Mouse (Mus musculus) heart, embryonic 13.5 days (tissue): ENCODE data around the gene Ubald2. TPM values are rescaled to one million over a fixed set of nuclear protein-coding genes. Genes with fewer than 3 reads are reported as not detected.

Experiments used
- ATAC-seq: fragments of 200-750 bp; cut with Nextera tagmentation; 2 replicates; pipeline ENCODE4 v1.8.0; 2017; ENCODE audit warnings: moderate TSS enrichment; ENCODE audit not compliant: insufficient number of reproducible peaks, low FRiP score, low TSS enrichment; ENCODE audit errors: extremely low read depth
- H3K27ac ChIP-seq: fragments of 300-500 bp; sonication (generic); replicated peaks from 2 replicates; pipeline ENCODE4 v1.5.1; 2015; ENCODE audit warnings: moderate library complexity, mild to moderate bottlenecking, inconsistent platforms
- H3K27me3 ChIP-seq: fragments of 300-500 bp; sonication (generic); replicated peaks from 2 replicates; pipeline ENCODE4 v1.6.1; 2015; ENCODE audit warnings: mild to moderate bottlenecking, inconsistent platforms
- H3K36me3 ChIP-seq: fragments of 300-500 bp; sonication (generic); 2 replicates; pipeline ENCODE4 v1.6.1; 2015; ENCODE audit warnings: mild to moderate bottlenecking, inconsistent platforms
- H3K4me1 ChIP-seq: fragments of 300-500 bp; sonication (generic); 2 replicates; pipeline ENCODE4 v1.6.1; 2015; ENCODE audit warnings: inconsistent platforms
- H3K4me2 ChIP-seq: fragments of 300-500 bp; sonication (generic); 2 replicates; pipeline ENCODE4 v1.6.1; 2015; ENCODE audit warnings: inconsistent platforms, mild to moderate bottlenecking, moderate library complexity
- H3K4me3 ChIP-seq: fragments of 300-500 bp; sonication (generic); 2 replicates; pipeline ENCODE4 v1.5.1; 2015; ENCODE audit warnings: moderate library complexity, mild to moderate bottlenecking, inconsistent platforms
- H3K9ac ChIP-seq: fragments of 300-500 bp; sonication (generic); 2 replicates; pipeline ENCODE4 v1.6.1; 2015; ENCODE audit warnings: inconsistent platforms, mild to moderate bottlenecking, moderate library complexity
- H3K9me3 ChIP-seq: fragments of 300-500 bp; sonication (generic); 2 replicates; pipeline ENCODE4 v1.6.1; 2016; ENCODE audit warnings: inconsistent platforms
- WGBS: fragments of 180-500 bp; shearing (Covaris S2); methylation state at CpG from one replicate; pipeline ENCODE4 v1.1.7; 2015; ENCODE audit warnings: mixed read lengths; 5-methylcytosine and 5-hydroxymethylcytosine counted together
- polyA plus RNA-seq: library from polyadenylated mRNA; unstranded; fragments of >200 nt; fragmentation: Nextera tagmentation; extraction: Ambion mirVana; gene quantifications from 2 replicates; pipeline ENCODE4 v1.2.1, GENCODE M21; 2015

Gene Ubald2
- polyA plus RNA-seq, 1 experiment from 2014 or later, result 32.3 TPM

DNA sequence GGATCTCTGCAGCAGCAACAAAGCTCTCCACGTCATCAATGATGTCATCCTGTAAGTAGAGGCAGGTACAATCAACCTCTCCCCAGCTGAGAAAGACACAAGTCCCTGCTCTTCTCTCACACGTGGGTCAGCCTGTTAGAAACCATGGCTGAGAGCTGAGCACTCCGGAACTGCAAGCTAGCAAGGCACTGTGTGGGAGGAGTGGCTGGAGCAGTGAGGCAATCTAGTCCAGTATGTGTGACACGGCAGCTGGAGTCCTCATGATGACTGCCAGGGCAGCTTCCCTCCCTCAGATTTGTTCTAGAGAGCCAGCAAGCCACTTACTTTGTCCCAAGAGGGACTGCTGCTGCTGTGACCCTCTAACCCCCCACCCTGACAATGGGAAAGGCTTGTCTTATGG lies 38.4 kb downstream of the Ubald2 start:
- ATAC-seq, result no peak
- 61% methylated on average over 4 of the region's 4 CpGs for WGBS
- H3K27me3 ChIP-seq, result no peaks in the 10 kb centered on the region
- no peak overlapping the region for H3K4me2 ChIP-seq
- H3K4me1 ChIP-seq, result peaks cover 18% of the 10 kb centered on the region
- H3K36me3 ChIP-seq, result peaks cover 83% of the 10 kb centered on the region
- H3K27ac ChIP-seq, result no peak overlapping the region
- no peak overlapping the region for H3K4me3 ChIP-seq
- H3K9ac ChIP-seq, result no peak overlapping the region
- H3K9me3 ChIP-seq, result no peaks in the 10 kb centered on the region

DNA sequence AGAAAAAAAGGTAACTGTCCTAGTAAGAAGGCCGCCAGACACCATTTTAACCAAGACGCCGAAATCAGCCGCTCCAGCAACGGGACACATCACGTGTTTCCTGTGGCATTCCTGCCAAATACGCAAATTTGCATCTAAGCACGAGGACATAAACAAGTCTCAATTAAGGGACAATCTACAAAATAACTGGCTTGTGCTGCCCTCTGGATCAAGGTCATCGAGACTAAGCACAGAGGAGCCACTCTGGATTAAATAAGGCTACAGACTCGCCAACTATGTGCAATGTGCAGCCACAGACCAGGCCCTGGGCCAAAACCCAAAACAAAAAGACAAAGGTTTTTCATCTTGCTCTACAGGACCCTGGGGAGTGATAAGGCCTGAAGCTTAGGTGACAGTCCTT lies 42.1 kb downstream of the Ubald2 start:
- Histone ChIP-seq H3K9ac (no peak overlapping the region), H3K4me2 (no peak overlapping the region), H3K4me3 (no peak overlapping the region), H3K27ac (peak overlapping the region; percentile 62), H3K36me3 (peaks cover 100% of the 10 kb centered on the region), H3K27me3 (no peaks in the 10 kb centered on the region), H3K9me3 (no peaks in the 10 kb centered on the region), H3K4me1 (peaks cover 18% of the 10 kb centered on the region)
- 86% methylated on average over 10 of the region's 10 CpGs for WGBS
- ATAC-seq, result no peak

DNA sequence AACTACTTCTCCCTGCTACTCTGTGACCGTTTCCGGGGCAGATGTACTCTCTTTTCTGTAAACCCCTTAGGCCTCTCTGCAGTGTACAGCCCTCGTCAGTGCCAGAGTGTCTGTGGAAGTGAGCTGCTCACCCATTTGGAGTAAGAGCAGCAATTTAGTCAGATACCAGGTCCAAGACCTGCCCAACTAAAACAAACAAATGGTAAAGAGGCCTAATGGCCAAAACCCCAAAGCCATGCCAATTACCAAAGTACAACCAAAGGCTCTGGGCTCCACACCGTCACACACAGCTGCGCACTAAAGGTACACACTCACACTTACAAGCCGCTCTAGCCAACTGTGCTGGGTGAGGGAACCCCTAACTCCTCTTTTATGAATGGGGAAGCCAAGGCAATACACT lies 42.8 kb downstream of the Ubald2 start:
- WGBS, result 91% methylated on average over 6 of the region's 6 CpGs
- peak overlapping the region; percentile 62; the same call in 1 of the 2 replicates for H3K27ac ChIP-seq
- peaks cover 100% of the 10 kb centered on the region for H3K36me3 ChIP-seq
- H3K4me1 ChIP-seq, result peaks cover 15% of the 10 kb centered on the region
- no peak overlapping the region for H3K4me3 ChIP-seq
- no peak for ATAC-seq
- H3K27me3 ChIP-seq, result no peaks in the 10 kb centered on the region
- no peaks in the 10 kb centered on the region for H3K9me3 ChIP-seq
- H3K4me2 ChIP-seq, result no peak overlapping the region
- no peak overlapping the region for H3K9ac ChIP-seq

DNA sequence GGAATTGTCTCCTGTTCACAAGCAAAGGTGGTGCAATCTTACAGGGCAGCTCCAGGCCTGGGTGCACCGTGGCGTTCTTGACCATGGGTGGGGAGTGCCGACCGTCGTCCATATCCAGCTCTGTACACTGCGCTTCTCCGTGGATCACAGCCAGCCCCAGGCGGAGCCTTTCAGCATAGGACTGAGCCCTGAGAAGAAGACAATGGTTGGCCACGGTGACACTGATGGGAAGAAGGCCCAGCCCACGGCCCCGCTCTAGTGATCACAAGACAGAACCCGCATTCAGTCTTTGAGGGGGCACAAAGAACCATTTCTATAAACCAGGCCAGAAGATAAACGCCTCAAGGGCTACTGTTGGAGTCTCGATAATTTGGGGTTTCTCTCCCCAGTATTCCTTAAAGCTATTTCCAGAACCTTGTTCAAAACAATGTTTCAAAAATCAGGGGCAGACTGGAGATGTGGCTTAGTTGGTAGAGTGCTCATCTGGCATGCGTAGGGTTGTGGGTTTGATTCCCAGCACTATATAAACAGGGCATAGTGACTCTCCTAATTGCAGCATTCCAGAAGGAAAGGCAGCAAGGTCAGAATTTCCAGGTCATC lies 43.4 kb downstream of the Ubald2 start:
- Histone ChIP-seq H3K27ac (no peak overlapping the region), H3K9me3 (no peaks in the 10 kb centered on the region), H3K36me3 (peaks cover 100% of the 10 kb centered on the region), H3K9ac (no peak overlapping the region), H3K4me1 (peaks cover 15% of the 10 kb centered on the region), H3K27me3 (no peaks in the 10 kb centered on the region), H3K4me3 (no peak overlapping the region), H3K4me2 (no peak overlapping the region)
- no peak for ATAC-seq
- 90% methylated on average over 15 of the region's 15 CpGs for WGBS

DNA sequence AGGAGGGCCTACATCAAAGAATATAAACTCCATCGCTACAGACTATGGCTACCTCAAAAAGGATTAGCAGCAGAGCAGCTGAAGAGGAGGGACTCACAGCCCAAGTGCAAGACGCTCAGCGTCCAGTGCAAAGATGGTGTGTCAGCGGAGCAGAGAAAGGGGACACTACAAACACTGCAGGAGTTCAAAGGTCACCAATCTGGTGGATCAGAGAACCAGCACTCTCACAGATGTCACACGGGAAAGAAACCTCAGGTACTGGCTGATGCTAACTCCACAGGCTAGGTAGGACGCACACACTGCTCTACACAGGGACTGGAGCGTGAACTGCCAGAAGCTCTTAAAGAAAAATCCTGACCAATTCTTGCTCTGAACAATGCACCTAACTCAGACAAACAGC lies 45.1 kb downstream of the Ubald2 start:
- Histone ChIP-seq H3K4me2 (no peak overlapping the region), H3K9me3 (no peaks in the 10 kb centered on the region), H3K36me3 (peaks cover 97% of the 10 kb centered on the region), H3K27me3 (no peaks in the 10 kb centered on the region), H3K4me1 (peaks cover 15% of the 10 kb centered on the region), H3K27ac (no peak overlapping the region), H3K4me3 (no peak overlapping the region), H3K9ac (no peak overlapping the region)
- WGBS, result 87% methylated on average over 7 of the region's 7 CpGs
- ATAC-seq, result no peak

DNA sequence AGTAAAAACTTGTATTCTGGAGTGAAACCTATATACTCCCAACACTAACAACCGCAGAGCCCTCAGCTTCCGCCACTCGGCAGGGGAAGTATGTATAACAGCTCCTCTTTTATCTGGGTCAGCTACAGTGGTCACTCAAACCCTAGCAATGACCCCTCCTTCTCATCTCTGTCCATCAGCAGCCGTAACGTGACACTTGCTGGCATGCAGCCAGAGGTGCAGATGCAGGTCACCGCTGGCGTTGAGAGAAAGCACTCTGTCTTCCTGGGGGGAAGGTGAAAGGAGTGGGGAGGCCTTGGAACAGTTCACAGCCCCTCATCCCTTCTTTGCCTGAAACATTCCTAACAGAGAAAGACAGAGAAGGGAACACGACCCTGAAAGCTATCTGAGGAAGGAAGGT lies 45.9 kb downstream of the Ubald2 start:
- Histone ChIP-seq H3K36me3 (peaks cover 97% of the 10 kb centered on the region), H3K4me1 (peaks cover 15% of the 10 kb centered on the region), H3K4me3 (no peak overlapping the region), H3K27ac (no peak overlapping the region), H3K27me3 (no peaks in the 10 kb centered on the region), H3K9ac (no peak overlapping the region), H3K9me3 (no peaks in the 10 kb centered on the region), H3K4me2 (no peak overlapping the region)
- no peak for ATAC-seq
- WGBS, result 40% methylated on average over 8 of the region's 8 CpGs

DNA sequence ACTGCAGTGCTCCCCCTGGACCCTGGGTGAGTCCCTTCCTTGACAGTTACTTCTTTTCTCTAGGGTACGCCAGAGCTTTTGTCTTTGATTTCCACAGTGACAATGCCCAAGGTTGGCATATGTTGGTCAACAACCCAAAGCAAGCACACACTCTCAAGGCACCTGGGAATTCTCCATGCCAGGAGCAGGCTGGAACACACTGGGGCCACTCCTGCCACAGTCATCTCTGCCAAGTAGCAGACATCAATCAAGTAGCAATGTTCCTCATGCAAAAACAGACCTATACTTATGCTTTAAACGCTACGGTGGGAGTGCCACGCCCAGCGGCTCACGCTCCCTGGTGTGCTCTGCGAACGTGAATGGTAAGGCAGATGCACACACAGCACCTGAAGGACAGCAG lies 47.1 kb downstream of the Ubald2 start:
- H3K27ac ChIP-seq, result no peak overlapping the region
- no peak overlapping the region for H3K4me2 ChIP-seq
- H3K36me3 ChIP-seq, result peaks cover 97% of the 10 kb centered on the region
- no peak overlapping the region for H3K9ac ChIP-seq
- ATAC-seq, result no peak
- WGBS, result 96% methylated on average over 8 of the region's 8 CpGs
- no peaks in the 10 kb centered on the region for H3K27me3 ChIP-seq
- peaks cover 13% of the 10 kb centered on the region for H3K4me1 ChIP-seq
- H3K4me3 ChIP-seq, result no peak overlapping the region
- H3K9me3 ChIP-seq, result no peaks in the 10 kb centered on the region

DNA sequence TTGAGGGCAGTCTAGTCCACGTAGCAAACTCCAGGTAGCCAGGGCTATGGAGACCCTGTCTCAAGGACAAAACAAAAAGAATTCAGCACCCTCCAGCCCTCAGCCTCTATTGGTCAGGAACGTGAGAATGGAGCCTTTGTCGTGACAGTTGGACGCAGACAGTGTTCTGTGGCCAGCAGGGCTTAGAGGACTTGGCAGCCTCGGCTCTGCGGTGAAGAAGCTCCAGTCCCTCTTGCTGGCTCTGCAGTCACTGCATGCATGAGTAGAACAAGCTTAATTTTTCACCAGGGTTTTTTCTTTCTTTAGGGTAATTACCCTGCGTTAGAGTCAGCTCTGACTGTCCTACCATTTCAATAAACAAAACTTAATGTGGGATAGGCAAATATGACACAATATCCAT lies 47.9 kb downstream of the Ubald2 start:
- H3K27me3 ChIP-seq, result no peaks in the 10 kb centered on the region
- H3K27ac ChIP-seq, result no peak overlapping the region
- no peak for ATAC-seq
- H3K4me3 ChIP-seq, result no peak overlapping the region
- no peak overlapping the region for H3K9ac ChIP-seq
- no peak overlapping the region for H3K4me2 ChIP-seq
- H3K4me1 ChIP-seq, result peaks cover 6% of the 10 kb centered on the region; the same call in 1 of the 2 replicates
- peaks cover 96% of the 10 kb centered on the region for H3K36me3 ChIP-seq
- no peaks in the 10 kb centered on the region for H3K9me3 ChIP-seq
- 85% methylated on average over 7 of the region's 7 CpGs for WGBS

DNA sequence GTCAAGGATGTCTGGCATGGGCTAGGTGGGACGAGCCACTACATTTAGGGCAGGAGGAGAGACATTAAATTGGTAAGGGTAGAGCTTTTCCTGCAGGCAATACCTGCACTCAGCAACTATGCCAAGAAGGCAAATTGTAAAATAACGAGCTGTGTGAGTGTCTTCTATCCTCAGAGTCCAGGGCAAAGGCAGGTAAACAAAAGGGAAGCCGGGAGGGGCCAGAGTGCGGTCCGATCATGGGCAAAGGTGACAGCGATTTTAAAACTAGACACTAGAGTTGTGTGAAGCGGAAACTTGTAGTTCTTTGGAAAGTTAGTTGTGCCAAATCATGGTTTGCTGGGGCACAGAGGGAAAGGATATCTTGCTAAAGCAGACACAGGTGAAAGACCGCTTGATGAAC lies 50.4 kb downstream of the Ubald2 start:
- ATAC-seq, result no peak

DNA sequence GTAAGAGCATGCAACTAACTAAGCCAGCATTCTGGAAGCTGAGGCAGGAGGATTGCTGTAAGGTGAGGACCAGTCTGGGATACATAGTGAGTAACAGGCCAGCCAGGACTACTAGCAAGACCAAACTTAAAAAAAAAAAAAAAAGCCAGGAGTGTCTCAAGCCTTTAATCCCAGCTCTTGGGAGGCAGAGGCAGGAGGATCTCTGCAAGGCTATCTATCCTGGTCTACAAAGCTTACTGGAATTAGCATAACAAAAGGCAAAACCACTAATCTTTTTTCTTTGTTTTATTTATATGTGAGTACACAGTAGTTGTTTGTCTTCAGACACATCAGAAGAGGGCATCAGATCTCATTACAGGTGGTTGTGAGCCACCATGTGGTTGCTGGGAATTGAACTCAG lies 54.3 kb downstream of the Ubald2 start:
- H3K9ac ChIP-seq, result no peak overlapping the region
- H3K36me3 ChIP-seq, result peaks cover 55% of the 10 kb centered on the region
- H3K27me3 ChIP-seq, result no peaks in the 10 kb centered on the region
- H3K4me2 ChIP-seq, result no peak overlapping the region
- no peak overlapping the region for H3K4me3 ChIP-seq
- H3K27ac ChIP-seq, result no peak overlapping the region
- H3K9me3 ChIP-seq, result 0 out of 2 replicates have a peak, but pooled peaks cover 2% of the 10 kb centered on the region
- no peak for ATAC-seq
- H3K4me1 ChIP-seq, result peaks cover 16% of the 10 kb centered on the region

More for the DNA sequence above, 50.4 kb downstream of the Ubald2 start:
- Histone ChIP-seq H3K4me1 (peaks cover 15% of the 10 kb centered on the region), H3K9ac (no peak overlapping the region), H3K36me3 (peaks cover 92% of the 10 kb centered on the region), H3K4me3 (no peak overlapping the region), H3K27me3 (no peaks in the 10 kb centered on the region), H3K9me3 (0 out of 2 replicates have a peak, but pooled peaks cover 2% of the 10 kb centered on the region), H3K4me2 (no peak overlapping the region), H3K27ac (no peak overlapping the region)
- 92% methylated on average over 8 of the region's 8 CpGs for WGBS
